Mouse (Mus musculus): ENCODE measurements at regions not wholly inside any gene's neighbourhood (a gene's known extent, or its start where the extent isn't known, plus 50 kb on each side); places are given as distances from the start of the nearest gene placed in this dataset.
"Not testable (repeated sequence)": the region's sequence is repeated elsewhere in the genome, so short reads cannot be mapped to it uniquely, and the experiment has no call there.

DNA sequence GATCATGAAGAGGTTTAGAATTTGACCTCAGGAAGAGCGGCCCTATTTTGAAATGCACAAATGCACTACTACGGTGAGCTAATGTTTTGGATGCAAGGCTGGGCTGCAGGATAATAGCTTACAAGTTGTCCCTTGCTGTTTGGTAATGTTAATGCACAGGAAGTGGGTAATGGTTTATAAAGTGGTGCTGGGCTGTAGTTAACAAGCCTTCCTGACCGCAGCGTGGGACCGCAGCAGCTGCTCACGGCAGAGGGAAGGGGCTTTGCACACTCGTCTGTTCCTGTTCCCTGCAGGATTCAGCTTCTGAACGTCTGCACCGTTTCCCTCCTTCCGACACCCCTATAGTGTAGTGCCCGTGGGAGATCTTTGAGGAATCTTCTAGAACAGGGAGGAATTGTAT, 258.4 kb upstream of the Nr5a2 start:
- no peaks in the 10 kb centered on the region for H3K36me3 ChIP-seq (replicated peaks in 1 of 2; ENCODE audit: control insufficient read depth in 1 of 2, insufficient read depth in 1 of 2, low read length in 1 of 2)
- H3K27me3 ChIP-seq (replicated peaks): no peaks in the 10 kb centered on the region
- H3K4me2 ChIP-seq (ENCODE audit: insufficient read depth, low read depth, poor library complexity, severe bottlenecking): no peak overlapping the region
- no peak overlapping the region for H3K9ac ChIP-seq (ENCODE audit: insufficient read depth, low read depth)
- H3K4me3 ChIP-seq (replicated peaks in 1 of 3; ENCODE audit: low read depth in 2 of 3, low read length in 2 of 3, poor library complexity in 1 of 3): no peak overlapping the region
- no peaks in the 10 kb centered on the region for H3K79me2 ChIP-seq (replicated peaks; ENCODE audit: control insufficient read depth, extremely low read depth, insufficient read depth, poor library complexity, severe bottlenecking)
- dilution Hi-C loops (cut with MboI; ENCODE audit: extremely low pct_ligation_motif_present, extremely low pct_unique_long_range_greater_than_20kb, low sequenced_read_pairs) (no loop called here), in situ Hi-C loops (cut with MboI; ENCODE audit: low pct_ligation_motif_present, low pct_unique_long_range_greater_than_20kb, low sequenced_read_pairs) (loop anchor here (25.0 kb wide), 1 partner anchor 681 kb away; no protein-coding TSS in a partner anchor)
- no peak overlapping the region for H3K27ac ChIP-seq (ENCODE audit: insufficient read depth, low read depth)
- H3K9me3 ChIP-seq (replicated peaks; ENCODE audit: low read length): no peaks in the 10 kb centered on the region
- no peak for DNase-seq (ENCODE audit: extremely low read depth)
- 0 out of 4 replicates have a peak, but pooled peaks cover 0 to 2% of the 10 kb centered on the region in 2 experiments for H3K4me1 ChIP-seq (ENCODE audit: control insufficient read depth in 1 of 2, insufficient read depth in 2 of 2)
- no peak for TF ChIP-seq RCOR1 (conservative IDR thresholded peaks at IDR 0.05; ENCODE audit: low read depth, low read length)
- TF ChIP-seq E2F4 (IDR thresholded peaks at IDR 0.05; ENCODE audit: insufficient replicate concordance, low read depth, low read length): no peak
- TF ChIP-seq CHD1 (IDR thresholded peaks at IDR 0.05; ENCODE audit: low read depth, low read length): no peak

DNA sequence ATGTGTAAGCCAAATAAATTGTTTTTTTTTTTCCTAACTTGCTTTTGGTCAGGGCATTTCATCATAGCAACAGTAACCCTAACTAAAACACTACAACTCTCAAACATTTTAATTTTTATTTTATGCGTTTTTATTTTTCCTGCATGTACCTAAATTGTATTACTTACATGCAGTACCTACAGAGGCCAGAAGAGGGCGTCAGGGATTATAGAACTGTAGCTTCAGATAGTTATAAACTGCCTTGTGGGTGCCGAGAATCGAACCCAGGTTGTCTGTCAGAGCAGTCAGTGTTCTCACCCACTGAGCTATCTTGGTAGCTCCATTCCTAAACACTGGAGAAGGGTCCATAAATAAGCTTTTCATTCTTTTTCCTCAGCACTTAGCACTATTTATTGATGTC, 257.8 kb upstream of the Nr5a2 start:
- Histone ChIP-seq H3K4me2 (ENCODE audit: insufficient read depth, low read depth, poor library complexity, severe bottlenecking) (no peak overlapping the region), H3K4me1 (ENCODE audit: control insufficient read depth in 1 of 2, insufficient read depth in 2 of 2) (0 out of 4 replicates have a peak, but pooled peaks cover 0 to 2% of the 10 kb centered on the region in 2 experiments), H3K4me3 (replicated peaks in 1 of 3; ENCODE audit: low read depth in 2 of 3, low read length in 2 of 3, poor library complexity in 1 of 3) (no peak overlapping the region), H3K79me2 (replicated peaks; ENCODE audit: control insufficient read depth, extremely low read depth, insufficient read depth, poor library complexity, severe bottlenecking) (no peaks in the 10 kb centered on the region), H3K27ac (ENCODE audit: insufficient read depth, low read depth) (no peak overlapping the region), H3K9ac (ENCODE audit: insufficient read depth, low read depth) (no peak overlapping the region), H3K36me3 (replicated peaks in 1 of 2; ENCODE audit: control insufficient read depth in 1 of 2, insufficient read depth in 1 of 2, low read length in 1 of 2) (no peaks in the 10 kb centered on the region), H3K27me3 (replicated peaks) (no peaks in the 10 kb centered on the region), H3K9me3 (replicated peaks; ENCODE audit: low read length) (no peaks in the 10 kb centered on the region)
- in situ Hi-C loops (cut with MboI; ENCODE audit: low pct_ligation_motif_present, low pct_unique_long_range_greater_than_20kb, low sequenced_read_pairs): loop anchor here (25.0 kb wide), 1 partner anchor 681 kb away; no protein-coding TSS in a partner anchor
- peak; percentile 19 to 25; a peak in 2 of 4 replicates for TF ChIP-seq CTCF (conservative IDR thresholded peaks at IDR 0.05 in 1 of 2, IDR thresholded peaks at IDR 0.05 in 1 of 2; ENCODE audit: low read depth in 2 of 2, low read length in 2 of 2)
- no peak for TF ChIP-seq ETS1 (conservative IDR thresholded peaks at IDR 0.05; ENCODE audit: low read depth, low read length)
- dilution Hi-C loops (cut with MboI; ENCODE audit: extremely low pct_ligation_motif_present, extremely low pct_unique_long_range_greater_than_20kb, low sequenced_read_pairs): no loop called here
- DNase-seq (ENCODE audit: extremely low read depth): peak; percentile 12

DNA sequence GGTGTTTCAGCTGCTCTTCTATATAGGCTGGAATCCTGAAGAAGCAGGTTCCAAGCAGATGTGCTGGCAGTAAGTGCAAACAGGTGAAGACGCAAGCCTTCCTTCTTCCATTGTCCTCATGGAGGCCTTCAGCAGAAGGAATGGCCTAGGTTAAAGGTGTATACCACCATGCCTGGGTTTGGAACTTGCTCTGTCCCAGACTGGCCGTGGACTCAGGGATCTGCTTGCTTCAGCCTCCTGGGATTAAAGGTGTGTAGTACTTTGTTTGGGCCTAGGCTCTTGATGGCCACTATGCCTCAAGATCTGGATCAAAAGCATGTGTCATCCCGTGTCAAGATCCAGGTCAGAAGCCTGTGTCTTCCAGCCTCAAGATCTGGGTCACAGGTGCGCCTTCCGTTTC, 257.0 kb upstream of the Nr5a2 start:
- in situ Hi-C loops (cut with MboI; ENCODE audit: low pct_ligation_motif_present, low pct_unique_long_range_greater_than_20kb, low sequenced_read_pairs) (loop anchor here (25.0 kb wide), 1 partner anchor 680 kb away; no protein-coding TSS in a partner anchor), dilution Hi-C loops (cut with MboI; ENCODE audit: extremely low pct_ligation_motif_present, extremely low pct_unique_long_range_greater_than_20kb, low sequenced_read_pairs) (no loop called here)
- Histone ChIP-seq H3K4me2 (ENCODE audit: insufficient read depth, low read depth, poor library complexity, severe bottlenecking) (no peak overlapping the region), H3K4me3 (replicated peaks in 1 of 3; ENCODE audit: low read depth in 2 of 3, low read length in 2 of 3, poor library complexity in 1 of 3) (no peak overlapping the region), H3K36me3 (replicated peaks in 1 of 2; ENCODE audit: control insufficient read depth in 1 of 2, insufficient read depth in 1 of 2, low read length in 1 of 2) (no peaks in the 10 kb centered on the region), H3K27me3 (replicated peaks) (no peaks in the 10 kb centered on the region), H3K9me3 (replicated peaks; ENCODE audit: low read length) (no peaks in the 10 kb centered on the region), H3K4me1 (ENCODE audit: control insufficient read depth in 1 of 2, insufficient read depth in 2 of 2) (0 out of 4 replicates have a peak, but pooled peaks cover 0 to 2% of the 10 kb centered on the region in 2 experiments), H3K27ac (ENCODE audit: insufficient read depth, low read depth) (no peak overlapping the region), H3K9ac (ENCODE audit: insufficient read depth, low read depth) (no peak overlapping the region), H3K79me2 (replicated peaks; ENCODE audit: control insufficient read depth, extremely low read depth, insufficient read depth, poor library complexity, severe bottlenecking) (no peaks in the 10 kb centered on the region)
- no peak for TF ChIP-seq ZMIZ1 (IDR thresholded peaks at IDR 0.05; ENCODE audit: low read depth, low read length)
- no peak for TF ChIP-seq MAX (IDR thresholded peaks at IDR 0.05; ENCODE audit: low read length)
- TF ChIP-seq POLR2A (IDR thresholded peaks at IDR 0.05; ENCODE audit: low read depth, low read length): no peak
- no peak for TF ChIP-seq NELFE (IDR thresholded peaks at IDR 0.05; ENCODE audit: low read depth, low read length)
- no peak for TF ChIP-seq HCFC1 (IDR thresholded peaks at IDR 0.05; ENCODE audit: low read depth, low read length)
- no peak for TF ChIP-seq E2F4 (IDR thresholded peaks at IDR 0.05; ENCODE audit: insufficient replicate concordance, low read depth, low read length)
- no peak for DNase-seq (ENCODE audit: extremely low read depth)

DNA sequence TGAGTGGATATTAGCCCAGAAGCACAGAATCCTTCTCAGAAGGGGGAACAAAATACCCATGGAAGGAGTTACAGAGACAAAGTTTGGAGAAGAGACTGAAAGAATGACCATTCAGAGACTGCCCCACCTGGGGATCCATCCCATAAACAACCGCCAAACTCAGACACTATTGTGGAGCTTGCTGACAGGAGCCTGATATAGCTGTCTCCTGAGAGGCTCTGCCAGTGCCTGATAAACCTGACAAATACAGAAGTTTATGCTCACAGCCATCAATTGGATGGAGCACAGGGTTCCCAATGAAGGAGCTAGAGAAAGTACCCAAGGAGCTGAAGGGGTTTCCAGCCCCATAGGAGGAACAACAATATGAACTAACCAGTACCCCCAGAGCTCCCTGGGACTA, 254.1 kb upstream of the Nr5a2 start:
- H3K4me3 ChIP-seq (replicated peaks in 1 of 3; ENCODE audit: low read depth in 2 of 3, low read length in 2 of 3, poor library complexity in 1 of 3); H3K27me3 ChIP-seq (replicated peaks); H3K9ac ChIP-seq (ENCODE audit: insufficient read depth, low read depth); H3K79me2 ChIP-seq (replicated peaks; ENCODE audit: control insufficient read depth, extremely low read depth, insufficient read depth, poor library complexity, severe bottlenecking); H3K9me3 ChIP-seq (replicated peaks; ENCODE audit: low read length); DNase-seq (ENCODE audit: extremely low read depth); dilution Hi-C loops (cut with MboI; ENCODE audit: extremely low pct_ligation_motif_present, extremely low pct_unique_long_range_greater_than_20kb, low sequenced_read_pairs); H3K36me3 ChIP-seq (replicated peaks in 1 of 2; ENCODE audit: control insufficient read depth in 1 of 2, insufficient read depth in 1 of 2, low read length in 1 of 2); H3K27ac ChIP-seq (ENCODE audit: insufficient read depth, low read depth); H3K4me2 ChIP-seq (ENCODE audit: insufficient read depth, low read depth, poor library complexity, severe bottlenecking); H3K4me1 ChIP-seq (ENCODE audit: control insufficient read depth in 1 of 2, insufficient read depth in 2 of 2): not testable (repeated sequence)
- in situ Hi-C loops (cut with MboI; ENCODE audit: low pct_ligation_motif_present, low pct_unique_long_range_greater_than_20kb, low sequenced_read_pairs): loop anchor here (25.0 kb wide), 1 partner anchor 677 kb away; no protein-coding TSS in a partner anchor
